Mouse (Mus musculus): ENCODE measurements around the gene 2810459M11Rik.
"Not testable (repeated sequence)": the region's sequence is repeated elsewhere in the genome, so short reads cannot be mapped to it uniquely, and the experiment has no call there.

2810459M11Rik gene

DNA sequence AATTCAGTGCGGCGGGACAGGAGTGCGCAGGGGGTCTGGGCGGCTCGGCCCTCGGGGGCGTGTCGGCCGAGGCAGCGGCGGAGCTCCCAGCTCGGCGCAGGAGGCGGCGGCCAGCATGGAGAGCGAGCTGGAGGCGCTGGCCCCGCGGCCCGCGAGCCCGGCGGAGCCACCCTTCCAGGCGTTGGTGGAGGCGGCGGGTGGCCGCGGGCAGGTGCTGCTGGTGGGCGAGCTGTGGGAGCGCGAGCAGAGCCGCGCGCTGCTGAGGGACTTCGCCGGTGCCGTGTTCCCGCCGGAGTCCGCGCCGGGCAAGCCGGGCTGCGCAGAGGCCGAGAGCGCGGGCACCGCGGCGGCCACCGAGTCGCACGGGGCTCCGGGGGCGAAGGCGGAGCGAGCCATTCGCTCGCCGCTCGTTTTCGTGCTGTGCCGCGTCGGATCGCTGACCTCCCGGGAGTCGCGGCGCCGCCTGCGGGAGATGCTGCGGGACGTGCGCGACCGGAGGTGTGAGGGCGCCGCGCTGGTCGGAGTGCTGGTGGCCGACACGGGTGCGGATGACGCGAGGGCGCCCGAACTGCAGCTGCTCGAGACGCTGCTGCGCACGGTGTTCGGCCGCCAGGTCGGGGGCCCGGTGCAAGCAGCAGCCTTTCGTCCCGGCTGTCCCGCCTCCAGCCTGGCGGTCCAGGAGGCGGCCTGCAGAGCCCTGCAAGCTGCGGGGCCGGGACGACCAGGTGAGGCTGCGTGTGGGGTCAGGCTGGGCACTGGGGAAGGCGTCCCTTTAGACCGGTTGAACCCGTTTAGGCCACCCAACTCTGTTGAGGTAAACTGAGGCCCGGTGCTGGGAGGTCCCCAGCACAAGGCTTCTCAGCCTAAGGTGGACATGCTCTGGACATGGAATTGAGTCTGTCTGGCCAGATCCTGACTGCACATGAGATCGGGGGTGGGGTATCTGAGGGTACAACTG, at the start of gene 2810459M11Rik:
Gene 2810459M11Rik (plus strand): TSS at position 16 of the 958 bp plus-strand sequence.
- H3K36me3 ChIP-seq (ENCODE audit: control insufficient read depth, insufficient read depth, low read length, poor library complexity, severe bottlenecking), result no peaks in the 10 kb centered on the region
- peak; percentile 29 for DNase-seq (ENCODE audit: low read depth, low spot score)
- H3K27me3 ChIP-seq (ENCODE audit: control insufficient read depth, insufficient read depth, low read length, poor library complexity, severe bottlenecking), result no peaks in the 10 kb centered on the region; the same call in 1 of the 2 replicates

DNA sequence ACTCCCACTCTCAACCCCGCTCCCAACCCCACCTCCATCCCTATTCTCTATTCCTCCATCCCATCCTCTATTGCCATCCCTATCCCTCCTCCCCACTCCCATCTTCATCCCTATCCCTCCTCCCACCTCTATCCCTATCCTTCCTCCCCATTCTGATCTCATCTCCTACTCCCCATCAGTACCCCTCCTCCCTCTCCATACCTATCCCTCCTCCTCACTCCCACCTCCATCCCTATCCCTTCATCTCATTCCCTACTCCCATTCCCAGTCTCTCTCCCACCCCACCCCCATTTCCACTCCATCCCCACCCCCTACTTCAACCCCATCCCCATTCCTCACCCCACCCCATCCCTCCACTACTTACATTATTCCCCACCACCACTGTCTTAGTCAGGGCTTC, 48.4 kb upstream of the 2810459M11Rik start:
- H3K27me3 ChIP-seq (ENCODE audit: control insufficient read depth, insufficient read depth, low read length, poor library complexity, severe bottlenecking), result no peaks in the 10 kb centered on the region
- no peak for DNase-seq (ENCODE audit: low read depth, low spot score)
- H3K36me3 ChIP-seq (ENCODE audit: control insufficient read depth, insufficient read depth, low read length, poor library complexity, severe bottlenecking), result no peaks in the 10 kb centered on the region

DNA sequence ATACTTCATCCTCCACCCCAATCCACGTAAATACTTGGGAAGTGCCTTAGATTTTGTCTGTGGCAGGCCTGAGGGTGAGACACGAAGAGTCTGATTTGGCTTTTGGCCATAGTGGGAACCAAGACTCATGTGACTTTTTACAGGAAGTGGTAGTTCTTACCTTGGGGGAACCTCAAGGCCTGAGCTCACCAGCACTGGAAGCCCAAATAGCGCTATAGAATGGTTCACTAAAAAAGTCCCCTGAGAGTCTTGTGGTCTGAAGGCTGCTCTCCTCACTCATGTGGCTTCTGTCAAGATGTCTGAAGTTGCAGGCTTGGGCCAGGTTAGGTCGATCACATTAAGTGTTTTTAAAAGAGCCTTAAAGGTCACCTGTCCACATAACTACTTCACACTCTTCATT, 47.7 kb upstream of the 2810459M11Rik start:
- no peaks in the 10 kb centered on the region for H3K27me3 ChIP-seq (ENCODE audit: control insufficient read depth, insufficient read depth, low read length, poor library complexity, severe bottlenecking)
- peak; percentile 75 for DNase-seq (ENCODE audit: low read depth, low spot score)
- H3K36me3 ChIP-seq (ENCODE audit: control insufficient read depth, insufficient read depth, low read length, poor library complexity, severe bottlenecking), result no peaks in the 10 kb centered on the region

DNA sequence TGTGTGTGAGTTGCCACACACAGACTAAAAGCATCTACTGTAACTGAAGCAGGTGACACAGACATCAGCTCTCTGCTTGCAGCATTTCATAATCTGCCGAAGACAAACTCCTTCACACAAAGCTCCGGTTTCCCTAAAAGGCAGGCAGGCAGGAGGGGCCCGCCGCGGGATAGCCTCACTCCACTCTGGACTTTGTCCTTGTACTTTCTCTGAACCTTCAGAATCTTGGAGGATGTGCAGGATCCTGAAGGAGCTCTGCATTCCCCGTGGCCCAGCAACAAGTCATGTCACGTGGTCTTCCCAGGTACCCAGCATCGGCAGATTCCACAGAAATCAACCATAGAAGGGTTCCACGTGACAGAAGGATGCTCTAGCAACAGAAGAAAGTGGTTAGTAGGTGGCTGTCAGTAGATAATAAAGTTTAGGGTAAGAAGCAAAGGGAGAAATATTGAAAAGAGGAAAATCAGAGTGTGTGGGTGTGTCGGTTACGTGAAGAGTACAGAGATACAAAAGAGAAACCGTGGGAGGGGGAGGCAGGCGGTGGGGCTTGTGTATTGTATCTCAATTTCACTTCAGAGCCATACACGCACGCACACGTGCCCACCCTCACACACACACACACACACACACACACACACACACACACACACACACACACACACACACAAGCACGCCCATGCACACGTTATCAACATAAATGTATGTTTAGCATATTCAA, 45.7 kb upstream of the 2810459M11Rik start:
- no peak for DNase-seq (ENCODE audit: low read depth, low spot score)
- H3K36me3 ChIP-seq (ENCODE audit: control insufficient read depth, insufficient read depth, low read length, poor library complexity, severe bottlenecking), result no peaks in the 10 kb centered on the region
- H3K27me3 ChIP-seq (ENCODE audit: control insufficient read depth, insufficient read depth, low read length, poor library complexity, severe bottlenecking), result no peaks in the 10 kb centered on the region

DNA sequence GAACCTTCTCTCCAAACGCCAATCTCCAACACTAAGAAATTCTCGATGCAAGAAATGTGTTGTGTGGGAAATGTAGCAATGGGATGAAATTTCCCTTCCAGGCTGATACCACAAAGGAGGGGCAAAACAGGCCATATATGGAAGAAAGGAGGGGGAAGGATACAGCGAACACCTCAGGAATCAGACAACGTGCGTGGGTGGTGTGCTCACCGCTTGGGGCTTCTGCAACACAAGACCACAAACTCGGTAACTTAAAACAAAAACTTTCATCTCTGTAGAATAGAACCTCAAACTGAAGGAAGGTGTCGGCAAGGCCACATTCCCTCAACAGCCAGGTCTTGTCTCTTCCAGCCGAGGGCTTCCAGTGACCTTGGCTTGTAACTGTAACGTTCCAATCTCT, 40.1 kb upstream of the 2810459M11Rik start:
- H3K27me3 ChIP-seq (ENCODE audit: control insufficient read depth, insufficient read depth, low read length, poor library complexity, severe bottlenecking), result no peaks in the 10 kb centered on the region
- DNase-seq (ENCODE audit: low read depth, low spot score), result no peak
- no peaks in the 10 kb centered on the region for H3K36me3 ChIP-seq (ENCODE audit: control insufficient read depth, insufficient read depth, low read length, poor library complexity, severe bottlenecking)

DNA sequence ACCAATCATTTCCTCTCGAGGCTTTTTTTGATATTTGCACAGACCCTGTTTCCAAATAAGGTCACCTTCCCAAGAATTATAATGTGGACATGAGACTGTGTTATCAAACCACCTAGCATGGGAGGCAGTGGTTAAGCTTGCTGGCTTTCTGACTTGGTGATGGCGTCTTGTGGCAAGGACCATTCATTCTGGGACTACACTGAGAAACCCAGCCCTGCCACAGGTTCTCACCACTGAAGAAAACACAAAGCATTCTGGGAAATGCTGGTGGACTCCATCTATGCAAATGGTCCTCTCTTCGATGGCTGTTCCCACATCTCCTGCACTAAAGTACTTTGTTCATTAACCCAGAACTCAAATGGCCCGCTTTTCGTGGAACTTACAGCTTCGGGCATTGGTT, 39.6 kb upstream of the 2810459M11Rik start:
- Histone ChIP-seq H3K36me3 (ENCODE audit: control insufficient read depth, insufficient read depth, low read length, poor library complexity, severe bottlenecking) (no peaks in the 10 kb centered on the region), H3K27me3 (ENCODE audit: control insufficient read depth, insufficient read depth, low read length, poor library complexity, severe bottlenecking) (no peaks in the 10 kb centered on the region)
- DNase-seq (ENCODE audit: low read depth, low spot score), result no peak

DNA sequence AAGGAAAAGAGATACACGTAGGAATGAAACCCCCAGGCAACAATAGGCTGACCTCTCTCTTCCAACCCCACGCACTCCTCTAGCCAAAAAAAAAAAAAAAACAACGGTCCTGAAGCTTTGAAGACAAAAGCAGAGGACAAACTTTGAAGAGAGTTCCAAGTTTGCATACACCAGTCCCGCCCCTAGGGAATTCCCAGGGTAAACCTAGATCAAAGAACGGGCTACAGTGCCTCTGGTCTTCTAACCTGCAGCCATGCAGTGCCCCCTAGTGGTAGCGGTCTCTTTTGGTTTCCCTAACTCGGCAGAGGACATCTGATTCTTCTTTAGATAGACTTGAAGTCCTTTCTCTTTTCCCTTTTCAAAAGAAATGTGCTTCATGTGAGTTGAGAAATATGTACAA, 37.9 kb upstream of the 2810459M11Rik start:
- Histone ChIP-seq H3K36me3 (ENCODE audit: control insufficient read depth, insufficient read depth, low read length, poor library complexity, severe bottlenecking) (no peaks in the 10 kb centered on the region), H3K27me3 (ENCODE audit: control insufficient read depth, insufficient read depth, low read length, poor library complexity, severe bottlenecking) (no peaks in the 10 kb centered on the region)
- peak; percentile 87 for DNase-seq (ENCODE audit: low read depth, low spot score)

DNA sequence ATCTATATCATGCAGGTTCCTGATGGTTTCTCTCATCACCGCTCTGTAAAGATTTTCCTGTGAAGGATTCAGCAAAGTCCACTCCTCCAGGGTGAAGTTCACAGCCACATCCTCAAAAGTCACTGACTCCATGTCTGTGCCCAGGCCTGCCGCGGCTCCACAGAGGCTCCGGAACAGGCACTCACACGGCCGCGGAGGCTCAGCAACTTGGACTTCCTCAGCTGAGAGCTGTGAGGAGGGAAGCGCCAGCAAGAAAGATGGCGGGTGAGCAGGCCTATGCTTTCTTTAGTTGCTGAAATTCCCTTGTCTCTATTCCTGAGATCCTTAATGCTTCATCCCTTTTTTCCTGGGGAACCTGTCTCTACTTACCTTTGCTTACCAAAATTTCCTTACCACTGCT, 29.9 kb upstream of the 2810459M11Rik start:
- H3K27me3 ChIP-seq (ENCODE audit: control insufficient read depth, insufficient read depth, low read length, poor library complexity, severe bottlenecking); H3K36me3 ChIP-seq (ENCODE audit: control insufficient read depth, insufficient read depth, low read length, poor library complexity, severe bottlenecking); DNase-seq (ENCODE audit: low read depth, low spot score): not testable (repeated sequence)

DNA sequence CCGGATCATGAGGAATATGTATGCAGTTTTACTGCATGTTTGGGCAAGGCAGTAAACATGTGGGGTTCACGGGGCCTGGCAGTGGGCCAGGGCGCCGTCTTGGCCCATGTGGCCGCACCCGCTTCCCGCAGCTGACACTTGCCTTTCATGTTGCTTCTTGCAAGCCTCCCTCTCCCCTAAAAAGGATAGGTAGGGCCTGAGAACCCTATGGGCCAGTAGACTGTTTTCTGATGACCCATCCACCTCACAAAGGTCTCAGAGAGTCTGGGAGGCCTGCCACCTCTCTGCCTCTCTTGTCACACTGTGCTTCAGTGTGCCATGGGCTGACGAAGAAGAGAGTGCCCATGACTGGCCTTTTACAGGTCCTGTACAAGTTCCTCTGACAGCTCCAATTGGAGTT, 29.1 kb upstream of the 2810459M11Rik start, which contains the start of gene Spata3:
Gene Spata3 (plus strand): TSS at position 301 of the 400 bp plus-strand sequence.
- no peaks in the 10 kb centered on the region; the same call in 1 of the 2 replicates for H3K27me3 ChIP-seq (ENCODE audit: control insufficient read depth, insufficient read depth, low read length, poor library complexity, severe bottlenecking)
- H3K36me3 ChIP-seq (ENCODE audit: control insufficient read depth, insufficient read depth, low read length, poor library complexity, severe bottlenecking), result no peaks in the 10 kb centered on the region
- DNase-seq (ENCODE audit: low read depth, low spot score), result no peak

DNA sequence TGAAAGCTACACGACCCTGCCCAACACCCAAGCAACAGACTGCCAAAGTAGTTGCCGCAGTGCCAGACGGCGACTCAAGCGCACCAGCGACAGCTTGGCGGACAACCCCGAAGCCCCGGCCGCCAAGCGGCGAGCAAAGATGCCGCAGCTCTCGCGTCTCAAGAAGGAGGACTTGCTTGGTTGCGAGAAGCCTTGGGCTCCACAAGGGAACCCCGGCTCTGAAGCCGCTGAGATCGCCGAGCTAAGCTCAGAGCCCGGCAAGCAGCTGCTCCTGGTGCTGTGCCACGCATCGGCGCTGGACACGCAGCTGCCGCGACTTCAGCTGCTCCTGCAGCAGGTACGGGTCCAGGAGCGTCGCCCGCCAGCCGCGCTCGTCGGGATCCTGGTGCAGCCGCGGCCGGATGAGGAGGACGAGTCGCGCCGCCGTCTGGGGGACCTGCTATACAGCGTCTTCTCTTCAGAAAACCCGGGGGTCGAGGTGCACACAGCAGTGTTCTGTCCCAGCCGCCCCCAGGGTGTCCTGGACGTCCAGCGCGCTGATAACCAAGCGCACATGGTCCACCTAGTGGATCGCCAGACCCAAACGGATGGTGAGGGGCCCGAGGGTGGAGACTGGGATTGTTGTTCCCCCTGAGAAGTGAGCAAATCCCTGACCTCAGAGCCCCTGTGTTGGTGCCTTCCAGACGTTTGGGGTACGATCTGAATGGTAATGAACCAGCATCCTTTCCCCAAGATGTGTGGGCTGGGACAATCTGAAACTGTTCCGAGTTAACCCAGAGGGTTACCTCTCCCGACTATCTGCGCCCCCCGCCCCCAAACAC, 27.2 kb upstream of the 2810459M11Rik start:
- DNase-seq (ENCODE audit: low read depth, low spot score), result peak; percentile 49
- Histone ChIP-seq H3K27me3 (ENCODE audit: control insufficient read depth, insufficient read depth, low read length, poor library complexity, severe bottlenecking) (no peaks in the 10 kb centered on the region; the same call in 1 of the 2 replicates), H3K36me3 (ENCODE audit: control insufficient read depth, insufficient read depth, low read length, poor library complexity, severe bottlenecking) (no peaks in the 10 kb centered on the region)

DNA sequence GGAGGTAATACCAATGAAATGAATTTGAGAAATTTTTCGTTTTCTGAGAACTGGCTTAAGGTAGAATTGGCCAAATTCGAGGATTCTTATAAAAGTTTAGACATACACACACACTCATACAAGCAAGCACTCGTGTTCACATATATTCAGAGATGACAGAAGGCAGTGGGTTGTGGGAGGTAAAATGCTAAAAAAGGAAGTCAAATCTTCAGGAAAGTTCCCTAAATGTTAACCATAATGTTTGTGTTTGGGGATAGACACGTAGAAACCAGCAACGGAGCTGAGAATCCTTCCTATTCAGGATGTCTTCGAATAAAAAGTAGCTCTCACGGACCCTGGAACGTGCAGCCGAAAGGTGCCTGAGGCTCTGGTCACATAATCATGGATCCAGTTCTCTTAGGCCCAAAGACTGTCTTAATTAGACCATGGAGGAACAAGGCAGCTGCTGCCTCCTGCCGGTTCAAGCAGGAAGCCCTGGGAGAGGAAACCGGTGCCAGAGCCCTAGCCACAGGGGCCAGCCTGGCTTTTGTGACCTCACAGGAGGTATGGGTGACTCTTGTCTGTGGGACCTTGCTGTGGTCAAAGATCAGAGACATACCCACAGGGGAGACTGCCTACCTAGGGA, 24.2 kb upstream of the 2810459M11Rik start:
- peak; percentile 18 for DNase-seq (ENCODE audit: low read depth, low spot score)
- no peaks in the 10 kb centered on the region for H3K36me3 ChIP-seq (ENCODE audit: control insufficient read depth, insufficient read depth, low read length, poor library complexity, severe bottlenecking)
- H3K27me3 ChIP-seq (ENCODE audit: control insufficient read depth, insufficient read depth, low read length, poor library complexity, severe bottlenecking), result no peaks in the 10 kb centered on the region; the same call in none of the 2 replicates

DNA sequence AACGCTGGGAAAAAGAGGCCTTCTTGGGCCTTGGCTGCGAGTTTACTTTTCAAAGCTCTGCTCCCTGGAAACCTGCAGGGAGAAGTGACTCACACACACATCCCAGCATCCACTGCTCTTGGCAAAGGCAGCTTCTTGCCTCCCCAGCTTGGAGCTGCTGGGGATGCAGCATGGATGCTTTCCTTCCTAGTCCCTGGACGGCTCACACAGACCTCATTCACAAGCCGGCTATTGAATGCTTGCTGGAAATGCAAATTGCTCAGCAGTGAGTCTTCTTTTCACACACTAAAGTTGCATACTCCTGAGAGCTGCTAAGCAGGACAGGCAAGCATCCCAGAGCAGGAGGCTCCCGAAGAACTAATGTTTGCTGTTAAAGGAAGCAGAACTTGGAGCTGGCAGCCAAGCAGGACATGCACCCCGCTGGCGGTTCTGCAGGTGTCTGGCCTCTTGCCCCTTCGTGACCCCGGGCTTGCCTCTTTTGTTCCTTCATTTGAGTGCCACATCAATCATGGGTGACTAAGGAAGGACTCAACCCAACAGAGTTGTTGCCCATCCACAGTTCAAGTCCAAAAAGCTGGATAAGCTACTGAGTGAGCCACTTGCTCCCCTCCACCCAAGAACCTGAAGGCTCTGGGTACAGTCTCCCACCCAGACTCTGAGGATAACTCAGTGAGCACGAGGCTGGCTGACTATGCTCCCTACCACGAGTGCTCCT, 13.2 kb upstream of the 2810459M11Rik start:
- no peak for DNase-seq (ENCODE audit: low read depth, low spot score)
- H3K36me3 ChIP-seq (ENCODE audit: control insufficient read depth, insufficient read depth, low read length, poor library complexity, severe bottlenecking), result no peaks in the 10 kb centered on the region
- H3K27me3 ChIP-seq (ENCODE audit: control insufficient read depth, insufficient read depth, low read length, poor library complexity, severe bottlenecking), result no peaks in the 10 kb centered on the region; the same call in 1 of the 2 replicates

DNA sequence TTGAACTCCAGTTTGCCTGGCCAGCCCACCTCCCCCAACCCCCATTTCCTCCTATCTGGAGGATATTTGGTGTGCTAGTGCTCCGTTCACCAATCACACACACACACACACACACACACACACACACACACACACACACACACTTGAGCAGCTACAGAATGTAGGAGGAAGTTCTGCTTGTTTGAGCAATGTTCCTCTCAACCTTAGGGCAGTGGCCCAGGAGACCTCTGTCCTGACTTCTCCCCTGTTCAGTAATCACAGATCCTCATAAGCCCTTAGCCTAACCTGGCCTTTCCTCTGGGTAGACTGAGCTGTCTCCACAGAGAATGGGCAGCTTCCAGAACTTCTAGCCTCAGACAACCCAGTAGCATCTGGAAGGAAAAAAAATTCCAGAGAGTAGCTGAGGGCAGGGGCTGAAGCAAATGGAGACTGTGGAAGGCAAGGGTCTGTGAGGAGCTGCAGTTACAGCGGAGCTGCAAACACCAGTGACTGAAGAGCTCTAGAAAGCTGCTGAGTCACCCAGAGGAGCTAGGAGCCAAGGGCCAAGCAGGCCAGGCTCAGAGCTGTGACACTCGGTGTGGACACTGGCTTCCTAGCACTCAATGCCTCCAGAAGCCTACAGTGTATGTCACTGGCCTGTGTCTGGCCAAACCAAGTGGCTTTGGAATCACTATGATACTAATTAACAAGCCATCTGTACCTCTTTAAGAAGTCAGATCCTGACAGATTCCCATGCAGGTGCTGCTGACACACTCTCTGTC, 7.3 kb upstream of the 2810459M11Rik start:
- Histone ChIP-seq H3K36me3 (ENCODE audit: control insufficient read depth, insufficient read depth, low read length, poor library complexity, severe bottlenecking) (no peaks in the 10 kb centered on the region), H3K27me3 (ENCODE audit: control insufficient read depth, insufficient read depth, low read length, poor library complexity, severe bottlenecking) (no peaks in the 10 kb centered on the region; the same call in 1 of the 2 replicates)
- no peak for DNase-seq (ENCODE audit: low read depth, low spot score)
